Mouse (Mus musculus) cerebellum, postnatal 14 days (tissue): ENCODE measurements around the gene Ccr6.

Experiments
- DNase-seq, 2 experiments: peaks; one replicate each; pipeline ENCODE4 v3.0.0; 2021; ENCODE audit warnings: mixed read lengths in 2 of 2

Ccr6 gene

GRCm38 (mm10) chr17:8234537-8234936, 1.3 kb upstream of the Ccr6 start:
- no peak for DNase-seq

DNA sequence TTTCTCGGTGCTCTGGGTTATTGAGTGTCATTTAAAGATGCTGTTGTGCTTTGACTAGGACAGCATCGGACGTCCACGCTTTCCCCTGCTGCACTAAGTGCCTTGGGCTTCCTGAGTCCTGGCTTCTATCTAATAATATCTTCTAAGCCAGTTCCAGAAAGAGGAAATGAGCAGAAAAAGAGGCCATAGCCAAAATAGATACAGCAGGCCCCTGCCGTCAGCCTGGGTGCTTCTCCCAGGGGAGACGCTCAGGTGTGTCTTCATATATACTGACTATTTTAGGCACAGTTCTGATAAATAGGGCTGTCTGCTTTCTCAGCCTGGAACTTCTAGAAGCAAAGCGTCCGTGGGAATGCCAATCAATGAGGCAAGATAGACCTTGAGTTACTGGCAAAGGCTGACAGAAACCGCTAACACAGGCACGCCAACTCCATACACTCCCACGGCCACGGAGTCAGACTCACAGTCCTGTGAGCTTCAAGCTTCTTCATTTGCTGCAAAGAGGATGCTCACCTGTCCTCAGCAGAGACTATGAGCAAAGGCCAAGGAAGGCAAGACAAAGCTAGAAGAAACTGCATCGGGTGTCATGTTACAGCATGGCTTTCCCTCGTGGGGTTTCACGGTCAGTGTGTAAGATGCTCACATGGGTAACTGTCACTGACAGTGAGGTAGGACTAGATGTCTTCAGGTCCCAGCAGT, 2.3 kb downstream of the Ccr6 start:
- no peak for DNase-seq

DNA sequence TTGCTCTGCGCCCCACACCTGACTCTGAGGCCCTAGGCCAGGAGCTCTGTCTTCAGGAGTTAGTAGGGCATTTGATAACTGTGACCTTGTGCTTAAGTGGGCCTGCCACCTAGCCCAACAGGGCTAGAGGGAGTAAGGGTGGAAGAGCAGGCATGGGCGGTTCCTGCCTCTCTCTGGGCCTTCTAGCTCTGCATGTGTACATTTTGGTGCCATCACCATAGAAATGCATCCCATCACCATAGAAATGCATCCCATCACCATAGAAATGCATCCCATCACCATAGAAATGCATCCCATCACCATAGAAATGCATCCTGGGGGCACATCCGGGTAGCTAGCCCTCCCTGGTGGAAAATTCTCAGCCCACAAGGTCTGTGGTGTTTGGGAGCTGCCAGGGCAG, 3.7 kb downstream of the Ccr6 start:
- DNase-seq, result no peak

GRCm38 (mm10) chr17:8240517-8240916, 4.7 kb downstream of the Ccr6 start:
- no peak for DNase-seq

- no peak for DNase-seq
Measured at GRCm38 (mm10) chr17:8241645-8242044, 5.8 kb downstream of the Ccr6 start.

- no peak for DNase-seq
Measured at GRCm38 (mm10) chr17:8242186-8242585, 6.3 kb downstream of the Ccr6 start.

DNA sequence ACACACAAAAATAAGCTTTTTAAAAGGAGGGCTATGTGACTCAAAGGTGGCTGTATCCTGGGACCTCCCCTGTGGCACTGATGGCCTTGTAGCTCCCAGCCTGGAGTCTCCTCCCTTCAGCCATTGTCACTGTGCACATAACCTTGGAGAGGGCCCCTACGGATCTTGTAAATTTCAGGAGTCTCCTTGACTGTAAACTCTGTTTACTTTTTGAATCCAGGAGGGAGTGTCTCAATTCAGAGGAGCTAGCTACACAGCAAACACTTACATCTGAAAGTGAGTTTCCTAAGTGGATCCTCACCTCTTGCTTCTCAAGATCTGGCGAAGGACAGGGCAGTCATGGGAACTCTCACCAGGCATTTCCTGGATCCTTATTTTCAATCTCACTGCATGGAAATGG, 8.3 kb downstream of the Ccr6 start:
- no peak for DNase-seq

- DNase-seq, result no peak
Measured at GRCm38 (mm10) chr17:8246102-8246754, 10.4 kb downstream of the Ccr6 start.

- no peak for DNase-seq
Measured at GRCm38 (mm10) chr17:8251704-8252103, 15.9 kb downstream of the Ccr6 start.

DNA sequence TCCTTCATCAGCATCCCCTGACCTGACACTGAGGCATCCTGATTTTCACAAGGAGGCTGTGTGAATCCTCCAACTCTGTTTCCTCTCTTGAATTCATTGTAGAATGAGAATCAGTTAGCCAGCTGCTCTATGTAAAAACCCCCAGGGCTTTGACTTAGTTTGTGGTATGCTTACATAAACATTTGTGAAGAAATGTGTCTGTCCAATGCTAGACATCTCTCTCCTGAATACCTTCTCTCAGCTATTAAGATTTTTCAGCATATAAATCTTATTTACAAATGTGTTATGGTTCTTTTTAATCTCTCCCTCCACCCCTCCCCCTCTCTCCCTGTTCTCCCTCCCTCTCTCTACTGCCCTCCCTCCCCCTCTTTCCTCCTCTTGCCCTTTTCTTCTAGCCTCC, 18.4 kb downstream of the Ccr6 start:
- no peak for DNase-seq

- no peak for DNase-seq
Measured at GRCm38 (mm10) chr17:8254914-8255313, 19.1 kb downstream of the Ccr6 start.

- no peak for DNase-seq
Measured at GRCm38 (mm10) chr17:8255583-8255982, 19.7 kb downstream of the Ccr6 start.

DNA sequence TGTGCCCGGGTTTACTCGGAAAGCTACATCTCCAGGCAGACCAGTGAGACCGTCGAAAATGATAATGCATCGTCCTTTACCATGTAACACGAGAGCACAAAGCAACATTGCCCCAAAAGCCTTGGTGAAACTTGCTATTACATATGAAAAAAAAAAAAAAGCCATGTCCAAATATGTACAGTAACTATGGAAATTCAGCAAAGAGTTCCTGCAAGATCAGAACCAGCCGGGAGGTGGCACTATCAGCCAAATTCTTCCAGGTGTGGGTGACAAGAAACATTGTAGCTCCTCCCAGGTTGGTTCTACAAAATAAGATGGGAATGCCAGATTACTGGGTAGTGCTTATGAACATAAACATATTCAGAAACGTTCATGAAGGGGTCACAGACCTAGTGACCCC, 21.1 kb downstream of the Ccr6 start:
- no peak for DNase-seq

- peak; percentile 67 to 82 for DNase-seq
Measured at GRCm38 (mm10) chr17:8264638-8265037, 28.8 kb downstream of the Ccr6 start.

DNA sequence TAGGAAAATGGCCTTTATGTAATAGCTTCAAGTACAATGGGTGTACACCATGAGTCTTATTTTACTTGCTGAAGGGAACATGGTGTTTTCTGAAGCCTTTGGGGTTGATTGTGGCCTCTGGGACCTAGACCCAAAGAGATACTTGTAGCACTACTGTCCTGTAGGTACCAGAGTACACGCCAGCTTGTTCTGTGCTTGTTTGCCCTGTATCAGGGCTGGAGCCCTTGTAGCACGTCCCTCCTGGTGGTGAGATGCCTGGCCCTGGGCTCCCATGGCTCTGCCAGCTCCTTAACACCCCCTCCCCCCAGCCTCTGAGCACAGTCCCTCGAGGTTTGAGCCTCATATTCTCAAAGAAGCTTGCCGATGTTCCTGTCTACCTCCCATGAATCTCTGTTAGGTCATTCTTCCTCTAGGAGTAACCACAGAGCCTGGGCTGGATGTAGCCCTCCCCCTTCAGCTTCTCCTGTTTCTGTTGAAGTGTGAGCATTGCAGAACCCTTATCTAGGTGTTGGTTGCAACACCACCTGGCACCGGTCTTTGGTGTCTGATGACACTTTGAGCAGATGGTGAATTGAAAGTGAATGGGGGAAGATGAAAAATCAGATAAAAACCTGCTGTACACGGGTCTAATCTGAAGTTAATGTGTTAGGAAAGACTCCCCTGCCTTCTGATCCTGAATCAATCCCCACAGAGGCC, 36.4 kb downstream of the Ccr6 start:
- peak in 1 of 2 experiments; percentile 13 for DNase-seq

GRCm38 (mm10) chr17:8272951-8273350, 37.1 kb downstream of the Ccr6 start:
- DNase-seq, result no peak

DNA sequence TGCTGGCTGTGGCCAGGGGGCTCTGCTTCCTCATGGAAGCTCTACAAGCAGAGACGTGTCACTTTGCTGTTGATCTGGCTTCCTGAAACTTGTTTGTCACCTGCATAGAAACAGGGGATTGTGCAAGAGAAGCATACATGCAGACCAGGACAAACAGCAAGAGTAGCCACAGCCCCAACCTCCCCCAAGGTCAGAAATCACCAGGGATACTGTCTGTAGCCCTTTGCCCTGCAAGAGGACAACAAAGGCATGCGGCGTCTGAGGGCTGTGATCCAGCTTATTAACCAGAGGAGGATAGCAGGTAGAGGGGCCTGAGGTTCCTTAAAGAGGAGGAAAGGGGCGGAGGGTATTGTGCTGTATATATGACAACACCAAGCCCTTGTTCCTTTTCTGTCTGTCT, 40.2 kb downstream of the Ccr6 start:
- DNase-seq, result no peak

GRCm38 (mm10) chr17:8276680-8277079, 40.8 kb downstream of the Ccr6 start:
- DNase-seq, result no peak

GRCm38 (mm10) chr17:8277266-8277665, 41.4 kb downstream of the Ccr6 start:
- DNase-seq, result no peak

- DNase-seq, result no peak
Measured at GRCm38 (mm10) chr17:8278356-8278755, 42.5 kb downstream of the Ccr6 start.

- DNase-seq, result peak; percentile 80 to 86
Measured at GRCm38 (mm10) chr17:8282821-8283525, 47.1 kb downstream of the Ccr6 start, which contains the start of gene Mpc1. Mpc1 (plus strand) TSS chr17:8282904.

- DNase-seq, result peak; percentile 96 to 97
Measured at GRCm38 (mm10) chr17:8283526-8284253, 47.8 kb downstream of the Ccr6 start.

GRCm38 (mm10) chr17:8284254-8284661, 48.4 kb downstream of the Ccr6 start:
- peak; percentile 63 to 71 for DNase-seq
